Mouse (Mus musculus) ZHBTc4 (cell line): ENCODE measurements at regions not wholly inside any gene's neighbourhood (a gene's known extent, or its start where the extent isn't known, plus 50 kb on each side); places are given as distances from the start of the nearest gene placed in this dataset.
"Not testable (repeated sequence)": the region's sequence is repeated elsewhere in the genome, so short reads cannot be mapped to it uniquely, and the experiment has no call there.

Experiments used
- DNase-seq: peaks from one replicate; pipeline ENCODE4 v3.0.0-alpha.2; 2011; ENCODE audit warnings: low read depth, low spot score

DNA sequence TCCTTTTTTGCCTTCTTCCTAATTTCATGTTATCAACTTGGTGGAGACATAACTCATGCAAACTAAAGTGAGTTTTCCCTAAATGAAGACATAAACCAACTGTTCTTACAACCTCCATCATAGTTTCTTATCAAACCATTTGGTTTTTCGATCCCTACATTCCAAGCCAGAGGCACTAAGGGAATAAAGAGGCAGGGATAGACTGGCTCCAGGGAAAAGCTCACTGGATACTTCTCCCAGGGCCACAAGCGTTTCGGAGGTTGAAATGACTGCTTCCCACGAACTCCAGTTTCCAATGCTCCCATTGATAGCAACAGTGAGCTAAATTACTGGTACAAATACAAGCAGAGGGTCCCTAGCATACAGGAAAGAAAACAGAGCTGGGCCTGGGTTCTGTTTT, 178.4 kb upstream of the Otx2 start:
- no peak for DNase-seq

DNA sequence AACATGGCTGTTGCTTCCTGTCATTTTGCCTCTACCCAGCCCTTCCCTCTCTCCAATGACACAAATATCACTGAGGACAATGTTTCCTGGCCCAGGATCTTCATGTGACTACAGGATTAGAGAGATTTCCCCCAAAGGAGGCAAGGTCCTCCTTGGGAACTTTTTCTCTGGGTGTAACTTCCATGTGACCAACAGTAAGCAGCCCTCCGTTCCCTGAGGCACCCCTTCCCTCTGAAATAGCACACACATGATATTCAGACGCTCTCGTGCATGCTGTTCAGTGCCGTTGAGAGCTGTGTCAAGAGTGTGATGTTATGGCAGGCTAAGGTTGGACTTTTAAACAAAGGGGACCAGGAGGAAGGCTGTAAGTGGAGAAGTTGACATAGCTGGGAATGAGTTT, 169.2 kb upstream of the Otx2 start:
- no peak for DNase-seq

DNA sequence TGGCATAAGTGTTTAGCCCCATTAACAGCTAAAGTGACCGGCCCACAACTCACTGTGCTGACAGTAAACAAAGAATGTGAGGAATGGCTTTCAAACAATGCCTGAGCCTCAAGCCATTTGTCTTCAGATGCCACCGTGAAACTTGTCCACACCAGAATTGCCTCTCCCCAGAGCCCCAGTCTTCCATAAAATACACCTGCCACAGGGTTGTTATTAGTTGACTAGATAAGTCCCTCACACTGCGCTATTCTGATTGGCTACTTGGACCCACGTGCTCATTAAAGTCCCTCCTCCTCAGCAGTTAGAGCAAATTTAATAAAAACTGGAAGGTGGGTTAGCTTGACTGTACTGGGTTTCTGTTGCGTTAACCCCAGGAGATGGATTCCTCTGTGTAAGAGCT, 167.7 kb upstream of the Otx2 start:
- DNase-seq, result peak; percentile 67

DNA sequence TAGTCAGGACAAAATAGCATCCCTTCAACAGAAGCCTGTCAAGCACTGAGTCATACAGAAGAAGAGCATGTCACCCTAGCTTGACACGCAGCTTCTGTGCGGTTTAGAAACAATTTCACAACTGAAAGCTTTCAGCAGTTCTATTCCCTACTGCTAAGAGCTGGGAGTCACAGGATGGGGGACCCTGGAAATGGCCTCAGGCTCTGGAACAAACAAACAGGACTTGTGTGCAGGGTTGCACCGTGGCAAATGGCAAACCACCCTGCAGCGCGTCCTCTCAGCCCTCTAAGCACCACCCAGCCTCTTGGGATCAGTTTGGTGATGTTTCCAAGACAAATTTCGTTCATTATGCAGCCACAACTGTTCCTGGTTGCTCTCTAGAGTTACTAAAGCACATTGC, 163.6 kb upstream of the Otx2 start:
- no peak for DNase-seq

DNA sequence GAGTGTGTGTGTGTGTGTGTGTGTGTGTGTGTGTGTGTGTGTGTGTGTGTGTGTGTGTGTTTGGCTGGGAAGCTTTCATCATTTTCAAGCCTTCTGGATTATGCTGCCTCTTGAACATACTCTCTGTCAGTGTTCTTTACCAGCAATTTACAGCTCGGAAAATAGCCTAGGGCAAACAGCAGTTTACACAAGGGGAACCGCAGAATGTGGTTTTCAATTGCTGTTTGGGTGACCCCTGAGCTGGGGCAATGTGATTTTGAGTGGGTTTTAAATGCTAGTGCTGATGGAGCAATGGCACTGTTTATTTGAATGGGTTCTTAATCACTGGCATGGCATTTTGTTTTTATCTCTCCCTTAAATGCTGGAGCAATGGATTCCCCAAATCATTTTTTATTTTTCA, 162.5 kb upstream of the Otx2 start:
- no peak for DNase-seq

DNA sequence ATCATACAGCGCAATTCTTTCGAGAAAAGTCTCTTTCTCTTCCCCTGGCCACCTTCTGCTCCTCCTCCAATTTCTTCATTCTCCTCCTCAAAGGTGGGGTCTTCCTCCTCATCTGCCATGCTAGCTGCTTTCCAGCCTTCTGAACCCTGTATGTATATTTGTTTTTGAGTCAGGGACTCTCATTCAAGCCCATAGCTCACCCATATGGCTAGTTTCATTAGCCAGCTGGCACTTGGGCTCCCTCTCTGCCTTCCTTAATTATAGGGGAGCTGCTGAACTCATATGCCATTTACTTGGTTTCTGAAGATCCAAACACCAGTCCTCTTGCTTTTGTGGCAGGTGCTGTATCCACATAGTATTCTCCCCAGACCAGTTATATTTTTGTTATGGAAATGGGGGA, 160.8 kb upstream of the Otx2 start:
- DNase-seq, result no peak

DNA sequence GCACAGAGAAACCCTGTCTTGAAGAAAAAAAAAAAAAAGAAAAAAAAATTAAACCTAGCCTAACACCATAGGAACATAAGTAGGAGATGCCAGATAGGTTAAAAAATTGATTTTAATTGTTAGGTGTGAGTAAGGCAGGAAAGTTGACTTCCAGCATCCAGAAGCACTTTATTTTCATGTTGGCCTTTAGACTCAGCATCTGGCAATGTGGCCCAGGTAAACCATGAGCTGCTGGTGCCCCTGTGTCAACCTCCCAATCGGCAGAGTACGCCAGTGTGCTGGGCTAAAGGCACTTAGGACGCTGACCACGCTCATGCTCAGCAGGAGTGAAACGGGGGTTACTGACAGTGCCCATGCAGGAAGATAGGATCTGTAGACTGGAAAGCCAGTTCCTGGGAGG, 152.8 kb upstream of the Otx2 start:
- no peak for DNase-seq

DNA sequence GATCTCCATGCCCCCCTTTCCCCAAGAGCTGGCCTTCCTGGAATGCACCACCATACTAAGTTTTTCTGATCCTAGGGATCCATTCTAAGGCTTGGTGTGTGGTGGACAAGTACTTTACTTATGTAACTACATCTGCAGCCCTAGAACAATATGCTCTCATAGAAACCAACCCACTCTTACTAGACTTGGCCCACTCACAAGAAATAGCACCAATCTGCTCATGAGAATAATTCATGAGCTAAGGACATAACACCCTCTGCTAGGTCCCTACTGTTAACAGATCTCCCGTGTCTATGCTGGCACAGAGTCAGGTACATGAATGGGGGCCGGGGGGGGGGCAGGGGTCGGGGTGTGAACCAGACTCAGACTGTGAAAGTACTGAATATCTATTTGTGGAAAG, 150.8 kb upstream of the Otx2 start:
- DNase-seq, result no peak

DNA sequence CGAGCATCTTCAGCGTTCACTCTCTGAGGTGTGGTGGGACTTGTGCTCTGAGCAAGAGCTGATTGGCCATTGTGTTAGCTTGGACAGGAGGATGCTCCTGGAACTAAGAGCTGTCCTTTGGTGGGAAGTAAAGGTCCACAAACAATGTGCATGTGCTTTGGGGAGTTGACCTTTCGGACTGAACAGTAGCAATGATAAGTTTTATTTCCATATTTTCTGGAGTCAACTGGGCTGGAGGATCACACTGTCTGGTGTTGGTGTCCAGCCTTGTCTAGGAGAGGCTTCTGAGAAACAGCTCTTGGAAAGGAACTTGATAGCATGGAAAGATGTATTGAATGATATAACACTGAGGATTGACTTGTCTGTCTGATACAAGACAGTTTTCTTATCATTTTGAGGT, 142.3 kb upstream of the Otx2 start:
- DNase-seq, result no peak

DNA sequence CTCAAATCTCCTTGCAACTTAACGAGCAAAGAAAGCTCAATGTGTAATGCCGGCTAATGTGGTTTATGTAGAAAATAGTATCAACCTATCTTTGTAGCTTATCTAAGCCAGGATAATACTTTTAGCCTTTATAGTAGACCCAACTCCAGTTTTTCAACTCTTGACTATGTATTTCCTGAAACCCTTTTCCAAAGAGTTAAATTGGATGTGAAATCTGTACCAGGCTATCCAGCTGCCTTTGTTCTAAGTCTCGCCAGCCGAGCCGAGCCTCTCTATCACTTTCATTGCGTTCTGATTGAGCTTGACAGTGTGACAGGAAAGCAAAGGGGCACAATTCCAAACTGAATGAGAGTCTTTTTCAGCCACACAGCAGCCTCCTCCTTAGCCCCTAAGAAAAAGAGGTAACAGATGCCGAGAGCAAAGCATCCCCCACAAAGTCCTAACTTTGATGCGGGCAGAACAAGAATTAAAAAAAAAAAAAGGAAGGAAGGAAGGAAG, 141.7 kb upstream of the Otx2 start:
- DNase-seq, result no peak

DNA sequence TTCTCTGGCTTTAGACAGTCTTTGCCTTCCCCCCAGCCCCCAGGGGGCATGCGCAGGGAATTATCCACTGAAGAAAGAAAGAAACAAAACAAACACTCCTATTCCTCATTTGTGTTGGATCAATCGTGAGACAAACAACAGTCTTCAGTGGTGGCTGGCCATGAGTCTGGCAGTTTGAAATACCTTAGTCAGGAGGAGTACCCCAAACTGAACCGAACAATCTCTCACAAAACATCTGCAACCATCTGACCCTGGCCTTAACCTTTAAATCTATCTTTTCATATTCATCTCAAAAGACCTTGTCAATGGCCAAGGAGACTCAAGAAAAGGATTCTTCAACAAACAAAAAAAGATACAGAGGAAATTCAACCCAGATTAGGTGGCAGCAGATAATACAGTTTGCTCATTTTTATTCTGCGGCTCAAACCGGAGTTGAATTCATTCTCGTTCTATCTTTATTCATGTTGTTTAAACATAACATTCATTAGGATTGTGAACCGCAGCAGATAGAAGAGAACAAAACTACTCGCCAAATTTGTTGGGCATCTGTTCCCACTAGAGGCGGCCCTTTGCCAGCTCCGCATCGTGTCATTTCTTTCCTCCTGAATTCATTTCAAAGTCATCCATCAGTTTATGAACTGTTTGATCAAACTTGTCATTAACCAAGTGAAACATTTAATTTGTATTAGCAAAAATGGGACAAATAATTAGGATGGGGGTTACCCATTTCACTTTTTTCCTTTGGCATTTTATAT, 139.3 kb upstream of the Otx2 start:
- no peak for DNase-seq

DNA sequence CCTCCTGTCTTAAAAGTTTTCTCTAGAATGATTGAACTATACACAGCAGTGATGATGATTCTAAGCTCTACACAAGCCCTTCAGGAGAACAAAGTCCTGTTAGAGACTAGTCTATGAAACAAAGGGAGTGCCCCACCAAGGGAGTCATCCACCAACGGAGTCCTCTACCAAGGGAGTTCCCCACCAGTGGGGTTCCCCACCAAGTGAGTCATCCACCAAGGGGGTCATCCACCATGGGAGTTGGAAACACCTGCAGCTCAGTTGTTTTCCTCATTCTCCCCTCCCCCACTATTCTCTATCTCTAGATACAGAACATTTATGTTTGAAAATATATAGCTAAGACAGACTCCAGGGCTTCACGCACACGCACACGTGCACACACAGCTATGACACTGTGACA, 130.5 kb upstream of the Otx2 start:
- DNase-seq, result no peak

DNA sequence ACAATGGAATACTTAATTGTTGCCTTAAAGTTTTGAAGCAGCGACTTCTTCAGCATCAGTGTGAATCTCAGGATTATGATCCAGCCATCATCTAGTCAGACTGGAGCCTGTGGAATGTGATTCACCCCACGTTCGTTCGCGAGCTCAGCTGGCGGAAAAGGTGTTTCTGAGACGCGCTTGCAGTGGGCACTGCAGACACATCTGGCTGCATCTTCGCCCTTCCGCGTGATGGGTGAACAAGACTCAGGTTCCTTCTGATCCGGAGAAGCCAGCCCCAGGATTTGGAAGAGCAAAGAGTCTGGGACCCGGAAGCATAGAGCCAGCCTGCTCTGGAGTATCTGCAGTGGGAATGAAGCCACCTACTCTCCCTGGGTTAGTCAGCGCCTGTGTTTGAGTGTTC, 127.7 kb upstream of the Otx2 start:
- DNase-seq, result no peak

DNA sequence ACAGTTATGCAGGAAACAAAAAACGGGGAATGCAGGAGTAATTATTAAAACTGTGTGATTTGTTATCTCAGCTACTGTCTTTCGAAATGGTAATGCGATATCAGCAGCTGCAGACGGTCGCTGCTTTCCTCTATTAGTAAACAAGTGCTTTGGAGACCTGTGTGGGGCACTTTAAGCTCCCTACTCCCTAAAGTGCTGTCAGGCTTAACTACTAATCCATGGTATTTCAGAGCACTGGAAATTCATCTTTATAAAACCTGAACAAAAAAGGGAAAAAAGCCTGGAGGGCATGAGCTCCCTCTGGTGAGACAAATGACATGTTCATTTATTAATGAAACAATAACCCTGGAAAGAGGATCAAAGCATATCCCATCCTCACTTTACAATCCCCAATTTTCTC, 127.2 kb upstream of the Otx2 start:
- DNase-seq, result no peak

DNA sequence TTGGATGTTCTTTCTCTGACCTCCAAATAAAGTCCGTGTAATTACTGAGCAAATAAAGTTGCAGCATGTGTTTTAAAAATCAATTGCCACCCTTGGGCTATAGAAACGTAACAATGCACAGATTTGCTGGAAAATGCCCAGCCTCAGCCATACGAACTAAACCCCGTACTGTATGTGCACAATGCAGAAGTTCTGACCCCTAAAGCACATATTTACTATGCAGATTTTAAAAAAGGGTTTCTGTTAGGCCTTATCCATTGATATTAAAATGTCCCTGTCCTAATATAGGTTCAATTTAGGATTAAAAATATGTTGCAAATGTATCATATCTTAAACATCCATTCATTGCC, 126.5 kb upstream of the Otx2 start:
- no peak for DNase-seq

DNA sequence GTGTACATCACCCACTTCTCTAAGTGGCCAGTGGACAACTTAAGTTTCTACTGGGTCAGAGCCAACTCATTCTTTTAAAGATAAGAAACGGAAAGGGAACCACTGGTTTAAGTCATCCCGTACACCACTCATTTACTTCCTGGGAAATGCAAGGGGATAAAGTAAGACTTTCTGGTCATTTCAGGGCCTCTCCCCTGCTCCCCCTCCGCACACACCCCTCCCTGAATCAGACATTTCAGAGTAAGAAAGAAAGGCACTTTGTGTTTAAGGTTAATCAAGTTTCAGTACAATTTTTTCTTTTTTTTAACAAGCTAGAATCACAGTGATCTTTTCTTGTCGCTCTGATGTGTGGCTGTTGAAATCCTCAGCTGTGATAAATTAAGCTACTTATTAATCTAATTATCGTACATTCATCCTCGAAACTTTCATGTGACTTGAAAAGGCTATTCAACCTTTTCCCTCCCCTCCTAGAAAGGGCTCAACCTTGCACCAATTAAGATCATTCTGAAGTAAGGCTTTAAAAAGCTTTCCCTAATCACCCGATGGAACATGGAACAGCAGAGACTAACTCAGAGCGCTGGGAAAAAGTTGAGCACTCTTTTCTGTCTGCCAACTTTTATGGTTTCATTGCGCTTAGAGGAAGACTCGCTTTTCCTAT, 126.0 kb upstream of the Otx2 start:
- DNase-seq, result no peak

DNA sequence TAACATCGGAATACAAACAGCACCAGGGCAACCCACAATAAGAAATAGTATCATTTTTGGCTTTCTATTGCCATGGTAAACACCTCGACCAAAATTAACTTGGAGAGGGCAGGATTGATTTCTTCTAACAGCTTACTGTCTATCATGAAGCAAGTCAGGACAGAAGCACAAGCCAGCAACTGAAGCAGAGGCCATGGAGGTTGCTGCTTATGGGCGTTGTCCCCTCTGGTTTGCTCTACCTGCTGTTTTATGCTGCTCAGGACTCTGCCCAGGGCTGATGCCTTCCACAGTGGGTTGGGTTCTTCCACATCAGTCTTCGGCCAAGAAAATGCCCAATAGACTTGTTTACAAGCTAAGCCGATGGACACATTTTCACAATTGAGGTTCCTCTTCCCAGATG, 117.9 kb upstream of the Otx2 start:
- DNase-seq, result no peak

DNA sequence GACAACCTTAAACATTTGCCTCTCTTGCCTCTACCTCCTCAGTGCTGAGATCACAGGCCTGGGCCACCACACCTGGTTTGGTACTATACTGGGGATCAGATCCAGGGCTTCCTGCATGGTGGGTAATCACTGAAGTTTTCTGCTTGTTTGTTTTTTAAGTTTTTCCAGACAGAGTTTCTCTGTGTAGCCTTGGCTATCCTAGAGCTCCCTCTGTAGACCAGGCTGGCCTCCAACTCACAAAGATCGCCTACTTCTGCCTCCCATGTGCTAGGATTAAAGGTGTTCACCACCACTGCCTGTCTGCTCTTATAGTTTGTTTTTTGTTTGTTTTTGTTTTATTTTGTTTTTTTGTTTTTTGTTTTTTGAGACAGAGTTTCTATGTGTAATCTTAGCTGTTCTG, 105.7 kb upstream of the Otx2 start:
- DNase-seq, result peak; percentile 10

DNA sequence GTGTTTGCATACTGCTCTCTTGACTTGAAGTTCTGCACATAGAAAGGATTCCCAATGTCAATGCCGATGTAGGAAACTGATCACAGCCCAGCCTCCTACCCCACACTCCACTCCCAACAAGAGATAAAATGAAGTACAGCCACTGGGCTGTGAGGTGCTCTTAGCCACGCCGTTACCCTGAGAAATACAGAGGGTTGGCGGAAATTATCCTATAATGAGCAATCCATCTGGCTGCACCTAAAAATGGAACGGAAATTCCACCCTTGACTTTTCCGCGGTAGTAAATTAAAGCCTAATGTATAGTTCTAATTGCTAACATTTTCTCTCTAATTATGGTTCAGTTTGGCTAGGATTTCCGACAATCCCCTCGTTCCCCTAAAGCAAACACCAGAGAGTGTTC, 97.2 kb upstream of the Otx2 start:
- DNase-seq, result no peak

DNA sequence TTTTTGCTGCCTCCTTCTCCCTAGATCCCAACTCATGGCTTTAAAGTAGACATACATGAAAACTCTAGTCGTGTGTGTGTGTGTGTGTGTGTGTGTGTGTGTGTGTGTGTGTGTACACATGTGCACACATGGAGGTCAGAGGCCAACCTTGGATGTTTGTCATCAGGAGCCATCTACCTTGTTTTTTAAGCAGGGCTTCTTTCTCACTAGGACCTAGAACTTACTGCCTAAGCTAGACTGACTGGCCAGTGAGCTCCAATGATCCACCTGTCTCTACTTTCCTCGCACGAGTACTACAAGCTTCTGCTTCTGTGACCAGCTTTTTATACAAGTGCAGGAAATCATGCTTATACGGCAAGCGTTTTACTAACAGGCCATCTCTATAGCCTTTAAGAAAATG, 89.1 kb upstream of the Otx2 start:
- no peak for DNase-seq

DNA sequence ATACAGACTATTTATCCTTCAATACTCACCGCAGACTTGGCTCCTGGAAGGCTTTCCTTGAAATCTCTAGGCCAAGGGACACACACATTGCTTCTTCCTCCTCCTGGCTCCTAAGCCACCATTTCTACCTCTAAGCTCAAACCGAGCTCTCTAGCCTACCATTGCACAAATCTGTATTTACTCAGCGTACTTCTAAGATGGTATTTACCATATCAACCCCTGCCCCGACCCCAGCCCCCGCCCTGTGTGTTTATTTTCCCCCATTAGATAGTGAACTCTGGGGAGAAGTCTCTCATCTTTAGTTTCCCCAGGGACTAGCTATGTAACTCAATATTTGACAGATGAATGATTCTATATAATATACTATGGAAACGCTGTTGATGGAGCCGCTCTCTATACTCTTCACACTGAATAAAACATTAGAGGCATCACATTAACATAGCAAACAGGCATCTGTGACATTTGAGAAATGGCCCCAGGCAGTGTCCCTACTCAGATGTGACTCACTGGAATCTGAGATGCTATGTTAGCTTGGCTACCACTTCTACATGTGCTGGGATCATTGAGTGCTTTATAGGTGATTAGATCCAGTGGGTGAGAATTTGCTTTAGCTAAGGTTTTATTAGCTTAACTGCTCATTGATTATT, 87.5 kb upstream of the Otx2 start:
- no peak for DNase-seq

DNA sequence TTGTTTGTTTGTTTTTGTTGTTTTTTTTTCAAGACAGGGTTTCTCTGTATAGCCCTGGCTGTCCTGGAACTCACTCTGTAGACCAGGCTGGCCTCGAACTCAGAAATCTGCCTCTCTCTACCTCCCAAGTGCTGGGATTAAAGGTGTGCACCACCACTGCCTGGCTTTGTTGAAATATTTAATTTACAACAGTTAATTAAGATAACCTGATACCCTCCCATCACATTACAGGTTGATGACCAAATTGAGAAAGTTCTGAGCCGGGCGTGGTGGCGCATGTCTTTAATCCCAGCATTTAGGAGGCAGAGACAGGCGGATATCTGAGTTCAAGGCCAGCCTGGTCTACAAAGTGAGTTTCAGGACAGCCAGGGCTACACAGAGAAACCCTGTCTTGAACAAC, 81.5 kb upstream of the Otx2 start:
- not testable (repeated sequence) for DNase-seq

DNA sequence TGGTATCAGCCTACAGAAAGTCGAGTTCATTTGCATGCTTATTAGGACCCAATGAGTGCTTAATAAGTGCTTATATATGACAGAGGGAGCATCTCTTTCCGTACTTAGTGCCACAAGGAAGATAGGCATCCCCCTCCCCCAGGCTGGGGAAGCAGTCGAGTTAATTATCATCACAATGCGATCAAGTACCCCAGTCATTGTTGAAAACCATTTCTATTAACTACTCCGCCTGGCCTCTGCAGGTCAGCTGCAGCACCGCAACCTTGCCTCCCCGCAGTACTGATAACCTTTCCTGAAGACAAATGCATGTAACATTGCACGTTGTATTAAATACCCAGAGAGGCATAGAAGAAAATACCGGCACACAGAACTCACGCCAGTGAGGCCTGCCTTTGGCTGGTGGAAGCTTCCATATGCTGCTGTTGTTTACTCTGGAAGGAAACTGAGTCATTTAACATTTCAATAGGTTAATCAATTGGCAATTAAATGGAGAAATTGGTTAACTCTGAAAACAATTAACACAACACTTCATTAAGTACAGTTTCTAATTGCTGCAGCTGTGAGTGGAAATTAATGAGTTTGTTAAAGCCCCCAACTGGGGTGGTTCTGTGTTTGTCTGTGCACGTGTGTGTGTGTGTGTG, 80.6 kb upstream of the Otx2 start:
- DNase-seq, result peak; percentile 89
